ENCODE assay signal across 27 mouse cellular contexts in the genomic region with DNA sequence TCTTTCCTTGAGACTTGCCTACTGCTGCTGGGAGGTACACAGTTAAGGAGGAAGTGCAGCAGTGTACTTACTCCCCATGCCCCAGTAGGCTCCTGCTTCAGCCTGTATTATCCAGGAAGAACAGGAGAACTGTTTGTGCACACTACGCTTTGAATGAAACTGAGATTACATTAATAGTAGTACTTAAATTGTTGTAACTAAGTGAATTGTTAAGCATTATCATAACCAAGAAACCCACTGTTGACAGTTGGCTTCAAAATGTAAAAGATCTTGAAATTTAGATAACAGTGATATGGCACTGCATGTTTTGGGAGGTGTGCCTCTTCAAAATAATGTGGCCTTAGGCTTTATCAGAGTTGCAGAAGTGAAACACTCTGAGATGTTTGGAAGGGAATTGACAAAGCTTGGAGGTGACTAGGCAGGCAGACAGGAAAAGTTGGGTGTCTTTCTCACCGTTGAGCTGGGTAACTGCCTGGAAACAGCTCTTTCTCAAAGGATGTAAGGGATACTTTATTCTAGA.
DNase-seq lines count a peak whose midpoint lies in the region; ATAC-seq and TF ChIP-seq lines count a peak whose summit lies in the region.
"Had no signal": no experiment of that assay in that cellular context is flagged by ENCODE, and none has a peak within 500 bp of the region (broad histone marks: within the 10 kb centered on the region; RNA-seq: fewer than 3 reads in every experiment).

No protein-coding gene starts in this region.

- 0 out of 2 replicates have a peak overlapping the region, but pooled peaks have one; percentile 9 for H3K27ac ChIP-seq in heart, embryonic 15.5 days
- H3K27ac ChIP-seq in heart, embryonic 10.5 days: no peak overlapping the region
- H3K27ac ChIP-seq in thymus, adult 2 months (ENCODE audit: control insufficient read depth, insufficient read depth, low read length): peak overlapping the region; percentile 79; the same call in 1 of the 2 replicates
- no peak overlapping the region for H3K27ac ChIP-seq in liver, embryonic 14.5 days
- H3K27ac ChIP-seq in forebrain, postnatal 0 days (ENCODE audit: low read depth, low read length): no peak overlapping the region
- H3K27ac ChIP-seq: embryonic facial prominence, embryonic 10.5 days; forebrain, embryonic 12.5 days; hindbrain, embryonic 13.5 days; liver, embryonic 15.5 days; midbrain, embryonic 10.5 days; neural tube, embryonic 13.5 days had no signal

- TF ChIP-seq POLR2A in thymus, adult 2 months (IDR thresholded peaks at IDR 0.05; ENCODE audit: control insufficient read depth, extremely low read depth, insufficient read depth, low read length, poor library complexity): no peak

- no peaks in the 10 kb centered on the region for H3K27me3 ChIP-seq in heart, embryonic 15.5 days
- H3K27me3 ChIP-seq in heart, embryonic 10.5 days (ENCODE audit: insufficient read depth, poor library complexity, severe bottlenecking): no peaks in the 10 kb centered on the region
- H3K27me3 ChIP-seq in thymus, adult 2 months (ENCODE audit: control insufficient read depth, insufficient read depth, low read length): no peaks in the 10 kb centered on the region
- H3K27me3 ChIP-seq in liver, embryonic 14.5 days (ENCODE audit: control insufficient read depth, insufficient read depth, low read length): no peaks in the 10 kb centered on the region
- no peaks in the 10 kb centered on the region for H3K27me3 ChIP-seq in forebrain, postnatal 0 days (ENCODE audit: insufficient read depth, low read length)
- H3K27me3 ChIP-seq: forebrain, embryonic 12.5 days; heart, embryonic 12.5 days; hindbrain, embryonic 13.5 days; liver, embryonic 15.5 days; neural tube, embryonic 13.5 days had no signal

- no peak for DNase-seq in heart, embryonic 10.5 days (ENCODE audit: low spot score)
- DNase-seq in thymus, adult 2 months: no peak
- DNase-seq in thymus, postnatal 4 days: no peak
- DNase-seq in liver, embryonic 14.5 days (ENCODE audit: low read depth in 3 of 3, low spot score in 3 of 3): no peak
- DNase-seq in forebrain, postnatal 0 days: no peak
- DNase-seq in cerebellum, adult 18-20 months: no peak
- DNase-seq in T-cell, adult 2 months (ENCODE audit: low spot score): no peak
- DNase-seq: adrenal gland, postnatal 25 days; cerebellum, adult 9-11 months; gastrocnemius, postnatal 10 days; heart, adult 11 months; heart, postnatal 14 days; kidney, adult 2 months; kidney, postnatal 10 days; lung, postnatal 4 days; retina, postnatal 1 day; right cerebral cortex, postnatal 25 days had no signal

- no peak for TF ChIP-seq CTCF in thymus, adult 2 months (IDR thresholded peaks at IDR 0.05; ENCODE audit: borderline replicate concordance, control insufficient read depth, extremely low read depth, insufficient read depth, low read length, poor library complexity)
- TF ChIP-seq CTCF in liver, embryonic 14.5 days (IDR thresholded peaks at IDR 0.05; ENCODE audit: low read depth): no peak
- TF ChIP-seq CTCF in forebrain, postnatal 0 days (IDR thresholded peaks at IDR 0.05; ENCODE audit: low read depth): no peak

- H3K4me3 ChIP-seq in heart, embryonic 15.5 days: no peak overlapping the region
- no peak overlapping the region for H3K4me3 ChIP-seq in heart, embryonic 10.5 days
- H3K4me3 ChIP-seq in thymus, adult 2 months (ENCODE audit: control insufficient read depth, insufficient read depth, low read length): no peak overlapping the region
- no peak overlapping the region for H3K4me3 ChIP-seq in liver, embryonic 14.5 days (ENCODE audit: insufficient read depth in 1 of 2, low read depth in 2 of 2, low read length in 2 of 2)
- H3K4me3 ChIP-seq in forebrain, postnatal 0 days (ENCODE audit: low read depth, low read length): no peak overlapping the region
- H3K4me3 ChIP-seq: embryonic facial prominence, embryonic 10.5 days; forebrain, embryonic 12.5 days; heart, embryonic 12.5 days; hindbrain, embryonic 13.5 days; liver, embryonic 15.5 days; midbrain, embryonic 10.5 days; myocyte; neural tube, embryonic 13.5 days had no signal

- peaks cover 7% of the 10 kb centered on the region; the same call in 1 of the 2 replicates for H3K4me1 ChIP-seq in heart, embryonic 15.5 days (replicated peaks)
- H3K4me1 ChIP-seq in heart, embryonic 10.5 days: peaks cover 14% of the 10 kb centered on the region; the same call in 1 of the 2 replicates
- peaks cover 25% of the 10 kb centered on the region for H3K4me1 ChIP-seq in thymus, adult 2 months (replicated peaks; ENCODE audit: control insufficient read depth, insufficient read depth, low read length)
- H3K4me1 ChIP-seq in liver, embryonic 14.5 days (replicated peaks; ENCODE audit: control insufficient read depth in 2 of 2, insufficient read depth in 2 of 2, low read length in 1 of 2): peaks cover 0 to 17% of the 10 kb centered on the region in 2 experiments; a peak in 2 of 4 replicates
- H3K4me1 ChIP-seq in forebrain, postnatal 0 days (ENCODE audit: insufficient read depth): no peaks in the 10 kb centered on the region

- no peak overlapping the region for H3K4me2 ChIP-seq in heart, embryonic 15.5 days
- no peak overlapping the region for H3K4me2 ChIP-seq in liver, embryonic 14.5 days (ENCODE audit: low read depth)
- H3K4me2 ChIP-seq in forebrain, postnatal 0 days (ENCODE audit: low read depth): no peak overlapping the region
- H3K4me2 ChIP-seq: forebrain, embryonic 12.5 days; heart, embryonic 12.5 days; hindbrain, embryonic 13.5 days; liver, embryonic 15.5 days; neural tube, embryonic 13.5 days had no signal

- 50% methylated on average over 2 of the region's 2 CpGs for WGBS in heart, embryonic 15.5 days
- WGBS in heart, embryonic 10.5 days: 75% methylated on average over 2 of the region's 2 CpGs
- 53% methylated on average over 2 of the region's 2 CpGs for WGBS in thymus, adult 2 months
- WGBS in liver, embryonic 14.5 days (ENCODE audit: insufficient replicate concordance): 27% methylated on average over 2 of the region's 2 CpGs
- WGBS in forebrain, postnatal 0 days: 58% methylated on average over 2 of the region's 2 CpGs

- TF ChIP-seq EP300 in liver, embryonic 14.5 days (IDR thresholded peaks at IDR 0.05; ENCODE audit: low read depth): no peak

- ATAC-seq in heart, embryonic 15.5 days (replicated peaks; ENCODE audit: insufficient number of reproducible peaks, insufficient read depth, low FRiP score, low read depth): no peak
- ATAC-seq in liver, embryonic 14.5 days (ENCODE audit: insufficient read depth): peak; percentile 41; the same call in 1 of the 2 replicates
- ATAC-seq in forebrain, postnatal 0 days: no peak
- ATAC-seq: midbrain, embryonic 16.5 days had no signal

- H3K36me3 ChIP-seq in heart, embryonic 15.5 days: no peaks in the 10 kb centered on the region
- 0 out of 2 replicates have a peak, but pooled peaks cover 3% of the 10 kb centered on the region for H3K36me3 ChIP-seq in heart, embryonic 10.5 days
- no peaks in the 10 kb centered on the region for H3K36me3 ChIP-seq in thymus, adult 2 months (ENCODE audit: control insufficient read depth, insufficient read depth, low read length)
- no peaks in the 10 kb centered on the region for H3K36me3 ChIP-seq in liver, embryonic 14.5 days (replicated peaks; ENCODE audit: control insufficient read depth, insufficient read depth, low read depth)
- H3K36me3 ChIP-seq in forebrain, postnatal 0 days (ENCODE audit: insufficient read depth): no peaks in the 10 kb centered on the region
- H3K36me3 ChIP-seq: embryonic facial prominence, embryonic 10.5 days; forebrain, embryonic 12.5 days; heart, embryonic 12.5 days; hindbrain, embryonic 13.5 days; liver, embryonic 15.5 days; midbrain, embryonic 10.5 days; neural tube, embryonic 13.5 days had no signal

- H3K9me3 ChIP-seq in heart, embryonic 15.5 days (replicated peaks): no peaks in the 10 kb centered on the region
- H3K9me3 ChIP-seq in heart, embryonic 10.5 days: no peaks in the 10 kb centered on the region
- H3K9me3 ChIP-seq in liver, embryonic 14.5 days (ENCODE audit: control insufficient read depth, low read length): no peaks in the 10 kb centered on the region
- H3K9me3 ChIP-seq in forebrain, postnatal 0 days (ENCODE audit: low read length): no peaks in the 10 kb centered on the region
- H3K9me3 ChIP-seq: embryonic facial prominence, embryonic 10.5 days; forebrain, embryonic 12.5 days; heart, embryonic 12.5 days; hindbrain, embryonic 13.5 days; liver, embryonic 15.5 days; midbrain, embryonic 10.5 days; neural tube, embryonic 13.5 days had no signal

- H3K9ac ChIP-seq in heart, embryonic 15.5 days: no peak overlapping the region
- H3K9ac ChIP-seq in liver, embryonic 14.5 days (replicated peaks): no peak overlapping the region
- no peak overlapping the region for H3K9ac ChIP-seq in forebrain, postnatal 0 days
- H3K9ac ChIP-seq: forebrain, embryonic 12.5 days; heart, embryonic 12.5 days; hindbrain, embryonic 13.5 days; liver, embryonic 15.5 days; neural tube, embryonic 13.5 days had no signal

Comparison
In these comparisons a context has a peak if more than half of its experiments do, and no peak if none do; other contexts are left out.
1. H3K27ac ChIP-seq: peak in heart, embryonic 15.5 days (single experiment) and thymus, adult 2 months (single experiment); none in heart, embryonic 10.5 days (single experiment), liver, embryonic 14.5 days (single experiment) and forebrain, postnatal 0 days (single experiment).